Mouse (Mus musculus) midbrain, embryonic 11.5 days (tissue): ENCODE data around the gene Gpr33. TPM values are rescaled to one million over a fixed set of nuclear protein-coding genes. Genes with fewer than 3 reads are reported as not detected.

Experiments
- ATAC-seq: fragments of 200-750 bp; cut with Nextera tagmentation; 2 replicates; pipeline ENCODE4 v1.8.0; 2017; ENCODE audit warnings: moderate TSS enrichment, moderate library complexity; ENCODE audit not compliant: low FRiP score
- DNase-seq: peaks from one replicate; pipeline ENCODE4 v3.0.0; 2015; ENCODE audit warnings: low spot score; ENCODE audit errors: missing footprints
- H3K27ac ChIP-seq: fragments of 300-500 bp; sonication (generic); 2 replicates; pipeline ENCODE4 v1.5.1; 2014; ENCODE audit warnings: low read depth, low read length
- H3K27me3 ChIP-seq: fragments of 300-500 bp; sonication (generic); 2 replicates; pipeline ENCODE4 v1.6.1; 2014; ENCODE audit warnings: mild to moderate bottlenecking, low read length, moderate library complexity, mixed read lengths; ENCODE audit not compliant: control insufficient read depth, insufficient read depth
- H3K36me3 ChIP-seq: fragments of 300-500 bp; sonication (generic); 2 replicates; pipeline ENCODE4 v1.6.1; 2014; ENCODE audit warnings: mild to moderate bottlenecking, low read length, moderate library complexity, mixed read lengths; ENCODE audit not compliant: control insufficient read depth, insufficient read depth
- H3K4me1 ChIP-seq: fragments of 300-500 bp; sonication (generic); 2 replicates; pipeline ENCODE4 v1.6.1; 2014; ENCODE audit warnings: low read length; ENCODE audit not compliant: control insufficient read depth, insufficient read depth
- H3K4me2 ChIP-seq: fragments of 300-500 bp; sonication (generic); 2 replicates; pipeline ENCODE4 v1.6.1; 2014; ENCODE audit warnings: mild to moderate bottlenecking, moderate library complexity
- H3K4me3 ChIP-seq: fragments of 300-500 bp; sonication (generic); 2 replicates; pipeline ENCODE4 v1.5.1; 2014; ENCODE audit warnings: low read depth, low read length
- H3K9ac ChIP-seq: fragments of 300-500 bp; sonication (generic); 2 replicates; pipeline ENCODE4 v1.6.1; 2014; ENCODE audit warnings: low read length
- H3K9me3 ChIP-seq: fragments of 300-500 bp; sonication (generic); 2 replicates; pipeline ENCODE4 v1.6.1; 2016; ENCODE audit warnings: low read length; ENCODE audit not compliant: control insufficient read depth
- WGBS: fragments of 180-500 bp; shearing (Covaris S2); extraction: QIAGEN DNeasy Blood & Tissue Kit; methylation state at CpG from one replicate; pipeline ENCODE4 v1.1.7; 2014; 5-methylcytosine and 5-hydroxymethylcytosine counted together
- polyA plus RNA-seq: library from polyadenylated mRNA; unstranded; fragments of >200 nt; fragmentation: Nextera tagmentation; extraction: Ambion mirVana; gene quantifications from 2 replicates; pipeline ENCODE4 v1.2.1, GENCODE M21; 2014

Gene Gpr33
- polyA plus RNA-seq, 1 experiment from 2014 or later: not detected

DNA sequence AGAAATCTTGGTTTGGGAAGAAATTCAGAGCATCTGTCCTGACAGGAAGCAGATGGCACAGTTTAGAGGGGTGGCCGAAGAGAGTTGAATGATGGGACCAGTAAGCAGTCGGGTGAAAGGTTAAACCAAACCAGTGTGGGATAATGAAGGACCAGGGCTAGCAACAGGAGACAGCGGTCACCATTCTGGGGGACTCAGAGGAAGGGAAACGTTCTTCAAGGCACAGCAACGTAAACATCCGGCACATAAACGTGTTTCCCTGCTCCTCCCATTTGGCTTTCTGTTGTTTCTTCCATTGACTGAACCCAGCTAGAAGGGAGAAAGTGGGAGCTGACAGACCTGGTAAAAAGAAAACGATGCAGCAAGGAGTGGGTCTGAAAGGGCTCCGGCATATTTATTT is 14.6 kb downstream of the Gpr33 start:
- no peak overlapping the region for H3K9ac ChIP-seq
- no peak overlapping the region for H3K27ac ChIP-seq
- H3K4me2 ChIP-seq: no peak overlapping the region
- no peaks in the 10 kb centered on the region for H3K27me3 ChIP-seq
- no peaks in the 10 kb centered on the region; the same call in 1 of the 2 replicates for H3K9me3 ChIP-seq
- ATAC-seq: no peak
- H3K4me1 ChIP-seq: no peaks in the 10 kb centered on the region
- peak; percentile 79 for DNase-seq
- 67% methylated on average over 9 of the region's 9 CpGs for WGBS
- H3K36me3 ChIP-seq: no peaks in the 10 kb centered on the region
- H3K4me3 ChIP-seq: no peak overlapping the region

- H3K4me2 ChIP-seq: no peak overlapping the region
- H3K9ac ChIP-seq: no peak overlapping the region
- H3K27ac ChIP-seq: no peak overlapping the region
- H3K4me3 ChIP-seq: no peak overlapping the region
- DNase-seq (peak; percentile 69), ATAC-seq (no peak)
- no peaks in the 10 kb centered on the region; the same call in 1 of the 2 replicates for H3K9me3 ChIP-seq
- H3K27me3 ChIP-seq: no peaks in the 10 kb centered on the region
- no peaks in the 10 kb centered on the region for H3K4me1 ChIP-seq
- no peaks in the 10 kb centered on the region for H3K36me3 ChIP-seq
- 87% methylated on average over 8 of the region's 8 CpGs for WGBS
Measured at GRCm38 (mm10) chr12:52012159-52012558, 15.7 kb downstream of the Gpr33 start.

GRCm38 (mm10) chr12:52010630-52010961 is 17.3 kb downstream of the Gpr33 start:
- peak; percentile 89 for DNase-seq
- 61% methylated on average over 2 of the region's 2 CpGs for WGBS
- H3K9ac ChIP-seq: no peak overlapping the region
- peak overlapping the region; percentile 2; the same call in 1 of the 2 replicates for H3K4me3 ChIP-seq
- H3K27me3 ChIP-seq: no peaks in the 10 kb centered on the region
- H3K27ac ChIP-seq: peak overlapping the region; percentile 59; the same call in 1 of the 2 replicates
- peak overlapping the region; percentile 29; the same call in 1 of the 2 replicates for H3K4me2 ChIP-seq
- no peak for ATAC-seq
- H3K9me3 ChIP-seq: no peaks in the 10 kb centered on the region
- no peaks in the 10 kb centered on the region for H3K36me3 ChIP-seq
- no peaks in the 10 kb centered on the region for H3K4me1 ChIP-seq

- 39% methylated on average over 15 of the region's 15 CpGs for WGBS
- DNase-seq: peak; percentile 86
- H3K9ac ChIP-seq: no peak overlapping the region
Measured at GRCm38 (mm10) chr12:52009928-52010629, 17.8 kb downstream of the Gpr33 start.

DNA sequence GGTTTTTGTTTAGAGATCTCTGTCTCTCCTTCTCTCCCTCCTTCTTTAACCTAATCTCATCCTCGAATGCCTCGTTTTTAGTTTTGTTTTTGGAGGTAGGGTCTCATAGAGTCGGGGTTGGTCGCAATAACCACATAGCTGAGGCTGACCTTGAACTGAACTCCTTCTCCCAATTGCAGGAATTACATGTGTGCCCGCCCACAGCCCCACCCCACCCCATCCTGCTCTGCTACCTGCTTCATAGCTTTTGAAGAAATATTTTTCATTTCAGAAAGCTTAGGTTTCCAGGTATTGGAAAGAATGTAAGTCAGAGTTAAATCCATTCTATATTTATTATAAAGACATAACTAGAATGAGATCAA is 21.2 kb downstream of the Gpr33 start:
- Histone ChIP-seq H3K9ac (no peak overlapping the region; the same call in 1 of the 2 replicates), H3K27me3 (no peaks in the 10 kb centered on the region), H3K4me3 (peak overlapping the region; percentile 72), H3K36me3 (no peaks in the 10 kb centered on the region), H3K4me1 (no peaks in the 10 kb centered on the region), H3K27ac (no peak overlapping the region), H3K9me3 (no peaks in the 10 kb centered on the region), H3K4me2 (peak overlapping the region; percentile 69; the same call in 1 of the 2 replicates)
- peak; percentile 38 for ATAC-seq
- WGBS: 46% methylated on average over 5 of the region's 5 CpGs
- DNase-seq: no peak

More at GRCm38 (mm10) chr12:52009928-52010629, 17.8 kb downstream of the Gpr33 start:
- H3K4me1 ChIP-seq: no peaks in the 10 kb centered on the region
- no peaks in the 10 kb centered on the region for H3K36me3 ChIP-seq
- H3K4me2 ChIP-seq: peak overlapping the region; percentile 29
- H3K9me3 ChIP-seq: no peaks in the 10 kb centered on the region
- peak; percentile 68 for ATAC-seq
- H3K4me3 ChIP-seq: peak overlapping the region; percentile 2; the same call in 1 of the 2 replicates
- peak overlapping the region; percentile 59; the same call in 1 of the 2 replicates for H3K27ac ChIP-seq
- no peaks in the 10 kb centered on the region for H3K27me3 ChIP-seq

- no peaks in the 10 kb centered on the region for H3K36me3 ChIP-seq
- H3K9ac ChIP-seq: peak within 1 kb of the TSS; percentile 85
- peak within 1 kb of the TSS; percentile 69 for H3K4me2 ChIP-seq
- no peaks in the 10 kb centered on the region for H3K27me3 ChIP-seq
- DNase-seq (peak; percentile 99), ATAC-seq (peak; percentile 95)
- H3K27ac ChIP-seq: peak within 1 kb of the TSS; percentile 57
- peak within 1 kb of the TSS; percentile 72 for H3K4me3 ChIP-seq
- WGBS: 3% methylated on average over 46 of the region's 46 CpGs
- no peaks in the 10 kb centered on the region for H3K4me1 ChIP-seq
- H3K9me3 ChIP-seq: no peaks in the 10 kb centered on the region
Measured at GRCm38 (mm10) chr12:52005877-52006632, 21.8 kb downstream of the Gpr33 start, which contains the start of gene Dtd2. TSS of gene Dtd2 (minus strand) at chr12:52006501.

DNA sequence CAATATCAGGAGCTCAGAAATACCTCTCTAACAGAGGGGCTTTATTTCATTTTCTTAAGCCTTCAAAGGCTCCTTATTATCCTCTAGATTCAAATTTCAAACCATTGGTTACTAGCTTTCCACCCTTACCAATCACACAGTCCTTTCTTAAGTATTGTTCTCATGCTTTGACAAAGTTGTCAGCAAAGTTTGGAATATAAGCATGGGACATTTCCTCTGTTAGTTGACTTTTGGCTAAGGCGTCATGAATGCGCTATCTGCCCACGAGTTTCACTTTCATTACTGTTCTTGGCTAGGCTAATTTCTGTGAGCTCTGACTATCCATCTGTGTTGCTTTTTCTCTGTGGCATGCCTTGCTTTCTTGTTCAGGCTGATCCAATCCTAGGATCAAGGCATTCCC is 25.1 kb downstream of the Gpr33 start:
- Histone ChIP-seq H3K4me1 (no peaks in the 10 kb centered on the region), H3K4me2 (no peak overlapping the region), H3K9ac (no peak overlapping the region), H3K4me3 (no peak overlapping the region), H3K36me3 (no peaks in the 10 kb centered on the region), H3K9me3 (no peaks in the 10 kb centered on the region), H3K27me3 (no peaks in the 10 kb centered on the region), H3K27ac (no peak overlapping the region)
- 95% methylated on average over 3 of the region's 3 CpGs for WGBS
- ATAC-seq (no peak), DNase-seq (peak; percentile 56)

DNA sequence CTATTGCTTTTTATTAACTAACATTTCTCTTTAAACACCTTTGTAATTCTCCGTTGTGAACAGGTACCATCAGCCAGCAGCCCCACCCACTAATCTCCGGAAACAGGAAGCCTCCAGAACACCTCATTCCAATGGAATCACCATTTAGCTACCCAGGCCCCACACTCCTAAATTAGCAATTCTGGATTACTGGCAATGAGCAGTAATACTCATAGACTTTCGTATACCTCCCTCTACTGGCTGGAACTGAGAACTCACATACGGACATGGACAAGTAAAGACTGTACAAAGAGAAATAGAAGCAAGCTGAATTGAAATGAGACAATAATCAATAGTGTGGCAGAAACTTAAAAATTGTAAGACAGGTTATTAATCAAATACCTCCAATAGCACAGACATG is 26.3 kb downstream of the Gpr33 start:
- H3K27ac ChIP-seq: no peak overlapping the region
- H3K9me3 ChIP-seq: no peaks in the 10 kb centered on the region
- H3K4me3 ChIP-seq: no peak overlapping the region
- no peak overlapping the region for H3K9ac ChIP-seq
- 46% methylated on average over 4 of the region's 4 CpGs for WGBS
- no peaks in the 10 kb centered on the region for H3K36me3 ChIP-seq
- no peaks in the 10 kb centered on the region for H3K27me3 ChIP-seq
- ATAC-seq (peak; percentile 55; the same call in 1 of the 2 replicates), DNase-seq (peak; percentile 85)
- H3K4me2 ChIP-seq: no peak overlapping the region
- H3K4me1 ChIP-seq: no peaks in the 10 kb centered on the region

DNA sequence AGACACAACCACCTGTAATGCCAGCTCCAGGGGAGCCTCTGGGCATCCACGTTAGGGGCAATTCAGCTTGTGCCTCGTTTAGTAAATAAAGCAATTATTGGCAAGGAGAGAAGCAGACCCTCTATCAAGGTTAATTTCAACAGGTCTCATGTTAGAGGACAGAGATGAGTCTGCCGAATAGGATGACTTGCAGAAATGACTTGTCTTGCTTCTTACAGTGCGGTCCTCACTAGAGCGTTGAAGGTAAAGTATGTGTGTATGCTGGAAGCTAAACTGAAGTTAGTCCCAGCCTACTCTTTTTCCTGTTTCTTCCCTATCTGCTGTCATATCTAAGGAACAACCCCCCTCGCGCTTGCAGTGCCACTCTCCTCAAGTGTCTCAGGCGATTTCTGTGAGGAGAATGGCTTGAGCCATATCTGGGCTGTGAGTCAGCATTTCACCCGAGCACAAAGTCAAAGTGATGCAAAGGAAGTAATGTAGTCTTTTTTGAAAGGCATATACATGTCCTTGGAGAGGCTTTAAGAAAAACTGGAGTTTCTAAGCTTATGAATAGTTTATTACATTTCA is 29.4 kb downstream of the Gpr33 start:
- Histone ChIP-seq H3K36me3 (no peaks in the 10 kb centered on the region), H3K9me3 (no peaks in the 10 kb centered on the region), H3K4me3 (no peak overlapping the region), H3K27ac (no peak overlapping the region), H3K4me2 (no peak overlapping the region), H3K9ac (no peak overlapping the region), H3K4me1 (no peaks in the 10 kb centered on the region), H3K27me3 (no peaks in the 10 kb centered on the region)
- WGBS: 92% methylated on average over 9 of the region's 9 CpGs
- DNase-seq (peak; percentile 77), ATAC-seq (no peak)
